Mouse (Mus musculus) ES-E14 (cell line): ENCODE results near the gene 2610507B11Rik. TPM values are rescaled to one million over a fixed set of nuclear protein-coding genes. Genes with fewer than 3 reads are reported as not detected.
A peak's percentile ranks its signal among the peaks of the same experiment; 100 is the strongest.

Experiments
- DNase-seq: peaks from one replicate; pipeline ENCODE4 v3.0.0-alpha.2; 2013; ENCODE audit warnings: low read depth, low spot score
- H3K27ac ChIP-seq: 2 replicates; pipeline ENCODE4 v1.5.1; 2012; ENCODE audit warnings: low read depth, mild to moderate bottlenecking, low read length, moderate library complexity, mixed read lengths; ENCODE audit not compliant: poor library complexity, insufficient read depth, severe bottlenecking
- H3K36me3 ChIP-seq: 2 replicates; pipeline ENCODE4 v1.6.1; 2012; ENCODE audit warnings: mild to moderate bottlenecking, low read length, moderate library complexity, mixed read lengths; ENCODE audit not compliant: control insufficient read depth, poor library complexity, insufficient read depth, severe bottlenecking
- H3K4me1 ChIP-seq, 2 experiments: fragments of 150-350 bp in 1 of 2; sonication (generic) in 1 of 2; 2 replicates each; pipeline ENCODE4 v1.6.1; 2012; ENCODE audit warnings: low read length in 2 of 2, mild to moderate bottlenecking in 1 of 2, mixed read lengths in 1 of 2; ENCODE audit not compliant: control insufficient read depth in 2 of 2, insufficient read depth in 2 of 2, poor library complexity in 1 of 2
- H3K4me3 ChIP-seq, 2 experiments: fragments of 150-350 bp in 1 of 2; sonication (generic) in 1 of 2; 2 replicates each; pipeline ENCODE4 v1.5.1; 2012; ENCODE audit warnings: low read length in 2 of 2, low read depth in 1 of 2, mild to moderate bottlenecking in 1 of 2, mixed read lengths in 1 of 2; ENCODE audit not compliant: insufficient read depth in 1 of 2, poor library complexity in 1 of 2, severe bottlenecking in 1 of 2
- H3K9ac ChIP-seq: 2 replicates; pipeline ENCODE4 v1.6.1; 2012; ENCODE audit warnings: low read depth, mild to moderate bottlenecking, low read length, mixed read lengths; ENCODE audit not compliant: poor library complexity, insufficient read depth, severe bottlenecking
- H3K9me3 ChIP-seq: fragments of 150-350 bp; sonication (generic); 2 replicates; pipeline ENCODE4 v1.6.1; 2012; ENCODE audit warnings: low read depth, mild to moderate bottlenecking, low read length; ENCODE audit not compliant: control insufficient read depth, insufficient read depth
- CHD2 ChIP-seq: IDR thresholded peaks from 2 replicates; pipeline ENCODE4 v1.6.1; 2014; ENCODE audit warnings: mild to moderate bottlenecking, low read depth, low read length, inconsistent platforms
- HCFC1 ChIP-seq: IDR thresholded peaks from 2 replicates; pipeline ENCODE4 v1.6.1; 2012; ENCODE audit warnings: low read length, inconsistent platforms, borderline replicate concordance; ENCODE audit not compliant: insufficient read depth
- MAFK ChIP-seq: IDR thresholded peaks from 2 replicates; pipeline ENCODE4 v1.6.1; 2014; ENCODE audit warnings: mild to moderate bottlenecking, low read depth, low read length, inconsistent platforms; ENCODE audit not compliant: insufficient read depth
- ZC3H11A ChIP-seq: IDR thresholded peaks from 2 replicates; pipeline ENCODE4 v1.6.1; 2012; ENCODE audit warnings: low read depth, mild to moderate bottlenecking, inconsistent platforms, low read length, borderline replicate concordance
- ZNF384 ChIP-seq: IDR thresholded peaks from 2 replicates; pipeline ENCODE4 v1.6.1; 2012; ENCODE audit warnings: low read depth, low read length, inconsistent platforms
- in situ Hi-C, 2 experiments: fragments of 600-800 bp; cut with MboI; formaldehyde crosslinking; loops; one replicate each; pipeline ENCODE4 v1.15.1; 2025; ENCODE audit warnings: low sequenced_read_pairs in 2 of 2, inconsistent platforms in 1 of 2; ENCODE audit not compliant: unreplicated experiment in 2 of 2
- total RNA-seq: library from RNA; depleted of rRNA; stranded (reverse); fragments of 300-350 nt; gene quantifications from 2 replicates; pipeline ENCODE4 v1.2.3, GENCODE M21; 2012

2610507B11Rik gene
- total RNA-seq, 1 experiment: 210 TPM

DNA sequence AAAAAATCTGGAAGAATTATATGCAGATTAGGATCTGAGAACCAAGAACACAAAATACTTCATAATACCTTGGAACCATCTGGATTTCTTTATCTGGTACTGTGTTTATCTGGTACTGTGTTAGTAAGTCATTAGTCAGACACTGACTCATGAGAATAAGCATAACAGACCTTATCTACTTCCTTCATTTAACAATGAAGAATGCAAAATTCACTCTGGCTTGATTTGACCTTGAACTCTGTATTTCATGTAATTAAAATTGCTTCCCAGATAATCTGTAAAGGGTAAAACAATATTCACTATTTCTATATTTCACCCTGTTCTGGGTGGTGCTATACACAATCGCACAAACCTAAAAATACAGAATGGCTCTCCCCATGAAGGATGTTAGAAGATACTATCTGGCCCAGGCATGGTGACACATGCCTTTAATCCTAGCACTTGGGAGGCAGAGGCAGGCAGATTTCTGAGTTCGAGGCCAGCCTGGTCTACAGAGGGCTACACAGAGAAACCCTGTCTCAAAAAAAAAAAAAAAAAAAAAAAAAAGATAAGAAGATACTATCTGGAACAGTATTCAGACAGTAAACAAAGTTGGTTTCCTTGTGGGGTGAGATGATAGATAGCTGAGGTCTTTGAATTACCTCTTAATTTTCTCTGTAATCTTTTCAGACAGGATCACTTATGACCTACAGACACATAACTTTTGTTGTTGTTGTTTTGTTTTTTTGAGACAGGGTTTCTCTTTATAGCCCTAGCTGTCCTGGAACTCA lies 878 bp upstream of the 2610507B11Rik start:
- Histone ChIP-seq H3K9me3 (no peaks in the 10 kb centered on the region), H3K4me3 (0 out of 4 replicates have a peak overlapping the region, but pooled peaks of 1 of the 2 experiments have one; percentile 3)
- DNase-seq: no peak

DNA sequence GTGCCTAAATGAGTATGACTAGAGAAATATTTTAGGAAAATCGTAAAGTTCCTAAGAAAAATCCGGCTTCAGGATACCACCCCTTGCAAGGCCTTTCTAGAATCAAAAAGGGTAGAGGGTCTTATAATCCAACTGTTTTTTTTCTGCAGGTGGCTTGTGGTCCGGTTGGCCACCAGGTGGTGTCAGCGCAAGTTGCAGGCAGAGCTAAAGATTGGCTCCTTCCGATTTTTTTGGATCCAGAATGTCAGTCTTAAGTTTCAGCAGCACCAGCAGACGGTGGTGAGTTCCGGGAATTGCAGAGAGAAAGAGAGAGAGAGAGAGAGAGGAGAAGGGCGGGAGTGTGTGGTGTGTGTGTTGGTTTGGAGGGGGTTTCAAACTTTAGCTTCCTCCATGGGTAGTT lies 998 bp downstream of the 2610507B11Rik start:
- peak; percentile 47 for DNase-seq
- Histone ChIP-seq H3K4me1 (no peaks in the 10 kb centered on the region), H3K9me3 (no peaks in the 10 kb centered on the region), H3K27ac (no peak overlapping the region), H3K9ac (no peak overlapping the region; the same call in 1 of the 2 replicates), H3K4me3 (peak overlapping the region; percentile 94 to 95; a peak in 3 of 4 replicates), H3K36me3 (peaks cover 32% of the 10 kb centered on the region)
- in situ Hi-C loops: no loop called here
- 0 out of 2 replicates have a peak, but pooled peaks have one; percentile 36 for TF ChIP-seq HCFC1
- TF ChIP-seq ZNF384: peak; percentile 89
- TF ChIP-seq MAFK: no peak

More for the DNA sequence above, 878 bp upstream of the 2610507B11Rik start:
- H3K9ac ChIP-seq: peak overlapping the region; percentile 50; the same call in 1 of the 2 replicates
- no peaks in the 10 kb centered on the region for H3K4me1 ChIP-seq
- no peak overlapping the region for H3K27ac ChIP-seq
- H3K36me3 ChIP-seq: peaks cover 19% of the 10 kb centered on the region
- no peak for TF ChIP-seq MAFK
- no peak for TF ChIP-seq HCFC1
- TF ChIP-seq ZC3H11A: no peak
- 0 out of 2 replicates have a peak, but pooled peaks have one; percentile 15 for TF ChIP-seq ZNF384
- no peak for TF ChIP-seq CHD2
- in situ Hi-C loops: no loop called here

DNA sequence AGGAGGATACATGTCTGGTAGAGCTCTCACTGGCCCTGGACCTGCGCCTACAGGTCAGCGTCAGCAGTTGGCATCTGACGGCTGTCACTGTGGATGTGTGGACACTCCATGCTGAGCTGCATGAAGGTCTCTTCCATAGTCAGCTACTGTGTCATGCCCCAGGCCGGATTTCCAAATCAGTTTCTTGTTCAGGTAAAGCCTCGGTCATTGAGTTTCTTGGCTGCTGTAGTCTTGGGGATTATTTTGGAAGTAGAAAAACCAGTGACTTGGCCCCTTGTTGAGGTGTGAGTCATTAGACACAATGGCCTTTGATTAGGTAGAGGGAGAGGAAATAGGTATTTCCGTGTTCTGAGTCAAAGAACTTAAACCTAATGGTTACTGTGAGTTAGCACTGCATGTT lies 4.0 kb downstream of the 2610507B11Rik start:
- Histone ChIP-seq H3K9me3 (no peaks in the 10 kb centered on the region), H3K4me1 (no peaks in the 10 kb centered on the region), H3K27ac (no peak overlapping the region), H3K9ac (no peak overlapping the region), H3K4me3 (no peak overlapping the region), H3K36me3 (peaks cover 54% of the 10 kb centered on the region)
- TF ChIP-seq CHD2 (no peak), ZNF384 (no peak), MAFK (no peak), ZC3H11A (no peak), HCFC1 (no peak)
- in situ Hi-C loops: no loop called here
- DNase-seq: no peak

DNA sequence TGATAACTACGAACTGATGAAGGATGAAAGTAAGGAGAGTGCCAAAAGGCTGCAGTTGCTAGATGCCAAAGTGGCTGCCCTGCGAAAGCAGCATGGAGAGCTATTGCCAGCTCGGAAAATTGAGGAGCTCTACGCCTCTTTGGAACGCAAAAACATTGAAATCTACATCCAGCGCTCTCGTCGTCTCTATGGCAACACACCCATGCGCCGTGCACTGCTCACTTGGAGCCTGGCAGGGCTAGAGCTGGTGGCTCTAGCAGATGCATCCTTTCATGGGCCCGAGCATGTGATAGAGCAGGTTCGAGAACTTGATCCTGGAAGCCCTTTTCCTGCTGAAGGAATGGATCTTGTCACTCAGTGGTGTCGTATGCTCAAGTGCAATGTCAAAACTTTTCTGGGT lies 10.4 kb downstream of the 2610507B11Rik start:
- Histone ChIP-seq H3K9me3 (no peaks in the 10 kb centered on the region), H3K4me3 (no peak overlapping the region), H3K27ac (no peak overlapping the region)

DNA sequence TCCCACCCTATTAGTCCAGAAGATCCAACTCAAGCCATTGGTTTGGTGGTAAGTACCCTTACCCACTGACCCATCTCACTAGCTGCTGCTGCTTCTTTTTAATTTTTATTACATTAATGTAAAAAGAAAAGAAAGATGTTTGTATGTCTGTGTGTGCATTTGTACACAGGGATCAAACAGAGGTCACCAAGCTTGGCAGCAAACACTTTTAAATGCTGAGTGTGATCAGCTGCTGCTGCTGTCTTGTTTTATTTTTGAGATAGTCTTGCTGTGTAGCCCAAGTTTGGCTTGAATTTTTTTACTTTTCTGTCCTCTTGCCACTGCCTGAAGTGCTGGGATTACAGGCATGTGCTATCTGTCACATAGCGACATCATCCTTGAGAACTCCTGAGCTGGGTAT lies 14.0 kb downstream of the 2610507B11Rik start:
- Histone ChIP-seq H3K4me1 (no peaks in the 10 kb centered on the region), H3K27ac (no peak overlapping the region), H3K9me3 (no peaks in the 10 kb centered on the region), H3K4me3 (no peak overlapping the region), H3K36me3 (peaks cover 67% of the 10 kb centered on the region), H3K9ac (no peak overlapping the region)
- in situ Hi-C loops: loop anchor here in 1 of 2 experiments (25.0 kb wide), 1 partner anchor 1737 kb away; no protein-coding TSS in a partner anchor
- TF ChIP-seq HCFC1 (no peak), ZNF384 (no peak), ZC3H11A (no peak), CHD2 (no peak), MAFK (no peak)
- no peak for DNase-seq

More for the DNA sequence above, 10.4 kb downstream of the 2610507B11Rik start:
- TF ChIP-seq MAFK: no peak
- no peak for TF ChIP-seq CHD2
- TF ChIP-seq HCFC1: no peak
- no peak for TF ChIP-seq ZC3H11A
- no peak for TF ChIP-seq ZNF384
- in situ Hi-C loops: loop anchor here in 1 of 2 experiments (5.0 kb wide), 1 partner anchor 45 kb away; no protein-coding TSS in a partner anchor
- Histone ChIP-seq H3K9ac (no peak overlapping the region), H3K36me3 (peaks cover 67% of the 10 kb centered on the region), H3K4me1 (no peaks in the 10 kb centered on the region)
- DNase-seq: no peak
